Mouse (Mus musculus) CH12.LX (cell line): ENCODE data around the gene Olfr1360. TPM values are rescaled to one million over a fixed set of nuclear protein-coding genes. Genes with fewer than 3 reads are reported as not detected.

Experiments used
- DNase-seq: peaks from one replicate; pipeline ENCODE4 v3.0.0-alpha.2; 2013; ENCODE audit errors: extremely low read depth
- H3K27ac ChIP-seq: 2 replicates; pipeline ENCODE4 v1.5.1; 2012; ENCODE audit warnings: low read depth, mild to moderate bottlenecking, control low read depth, moderate library complexity; ENCODE audit not compliant: insufficient read depth
- H3K27me3 ChIP-seq: replicated peaks from 2 replicates; pipeline ENCODE3; 2012; ENCODE audit warnings: inconsistent platforms
- H3K36me3 ChIP-seq, 2 experiments: replicated peaks in 1 of 2; 2 replicates each; pipeline versions ENCODE3 to v1.6.1; 2012; ENCODE audit warnings: inconsistent platforms in 1 of 2, low read length in 1 of 2, mild to moderate bottlenecking in 1 of 2, mixed read lengths in 1 of 2, moderate library complexity in 1 of 2; ENCODE audit not compliant: control insufficient read depth in 1 of 2, insufficient read depth in 1 of 2
- H3K4me1 ChIP-seq, 2 experiments: 2 replicates each; pipeline ENCODE4 v1.6.1; 2012; ENCODE audit warnings: inconsistent platforms in 1 of 2, moderate library complexity in 1 of 2; ENCODE audit not compliant: insufficient read depth in 2 of 2, control insufficient read depth in 1 of 2
- H3K4me2 ChIP-seq: 2 replicates; pipeline ENCODE4 v1.6.1; 2012; ENCODE audit warnings: low read depth, mild to moderate bottlenecking, control low read depth; ENCODE audit not compliant: poor library complexity, insufficient read depth, severe bottlenecking
- H3K4me3 ChIP-seq, 3 experiments: fragments of 150-350 bp in 1 of 3; sonication (generic) in 1 of 3; replicated peaks in 1 of 3; 2 replicates each; pipeline versions ENCODE3 to v1.5.1; 2011 to 2012; ENCODE audit warnings: low read depth in 2 of 3, low read length in 2 of 3, mild to moderate bottlenecking in 2 of 3, moderate library complexity in 2 of 3, control low read depth in 1 of 3, improper control_type of control experiment in 1 of 3, inconsistent platforms in 1 of 3, mixed read lengths in 1 of 3; ENCODE audit not compliant: poor library complexity in 1 of 3
- H3K79me2 ChIP-seq: replicated peaks from 2 replicates; pipeline ENCODE4 v1.6.1; 2012; ENCODE audit warnings: mild to moderate bottlenecking, moderate library complexity; ENCODE audit not compliant: control insufficient read depth, poor library complexity, insufficient read depth, severe bottlenecking; ENCODE audit errors: extremely low read depth
- H3K9ac ChIP-seq: 2 replicates; pipeline ENCODE4 v1.6.1; 2012; ENCODE audit warnings: low read depth, mild to moderate bottlenecking, control low read depth, moderate library complexity; ENCODE audit not compliant: insufficient read depth
- H3K9me3 ChIP-seq: replicated peaks from 2 replicates; pipeline ENCODE3; 2012; ENCODE audit warnings: low read length, inconsistent platforms, mixed read lengths
- BHLHE40 ChIP-seq: IDR thresholded peaks from 2 replicates; pipeline ENCODE4 v1.6.1; 2011; ENCODE audit warnings: mild to moderate bottlenecking, low read depth, low read length, improper control_type of control experiment
- CHD1 ChIP-seq: IDR thresholded peaks from 2 replicates; pipeline ENCODE4 v1.6.1; 2012; ENCODE audit warnings: low read depth, low read length, improper control_type of control experiment, inconsistent platforms
- CHD2 ChIP-seq: IDR thresholded peaks from 2 replicates; pipeline ENCODE4 v1.6.1; 2011; ENCODE audit warnings: low read length, improper control_type of control experiment
- CTCF ChIP-seq, 2 experiments: IDR thresholded peaks in 1 of 2; conservative IDR thresholded peaks in 1 of 2; 2 replicates each; pipeline ENCODE4 v1.5.1; 2011 to 2012; ENCODE audit warnings: low read depth in 2 of 2, low read length in 2 of 2, improper control_type of control experiment in 1 of 2, inconsistent platforms in 1 of 2, mild to moderate bottlenecking in 1 of 2, moderate library complexity in 1 of 2
- E2F4 ChIP-seq: IDR thresholded peaks from 2 replicates; pipeline ENCODE4 v1.6.1; 2011; ENCODE audit warnings: low read depth, low read length, improper control_type of control experiment; ENCODE audit not compliant: insufficient replicate concordance
- EP300 ChIP-seq: IDR thresholded peaks from 2 replicates; pipeline ENCODE4 v1.6.1; 2011; ENCODE audit warnings: low read length, improper control_type of control experiment
- ETS1 ChIP-seq: conservative IDR thresholded peaks from 2 replicates; pipeline ENCODE4 v1.6.1; 2012; ENCODE audit warnings: low read depth, mild to moderate bottlenecking, inconsistent platforms, low read length, improper control_type of control experiment, moderate library complexity
- GABPA ChIP-seq: IDR thresholded peaks from 2 replicates; pipeline ENCODE4 v1.6.1; 2012; ENCODE audit warnings: low read depth, low read length, improper control_type of control experiment, inconsistent platforms; ENCODE audit not compliant: insufficient replicate concordance
- IRF4 ChIP-seq: IDR thresholded peaks from 2 replicates; pipeline ENCODE4 v1.6.1; 2014; ENCODE audit warnings: low read depth, mild to moderate bottlenecking, inconsistent platforms, low read length, improper control_type of control experiment
- JUN ChIP-seq: IDR thresholded peaks from 2 replicates; pipeline ENCODE4 v1.6.1; 2011; ENCODE audit warnings: low read depth, mild to moderate bottlenecking, low read length, improper control_type of control experiment, moderate library complexity; ENCODE audit not compliant: insufficient read depth
- MAX ChIP-seq: IDR thresholded peaks from 2 replicates; pipeline ENCODE4 v1.6.1; 2011; ENCODE audit warnings: low read length, improper control_type of control experiment
- MEF2A ChIP-seq: IDR thresholded peaks from 2 replicates; pipeline ENCODE4 v1.6.1; 2014; ENCODE audit warnings: low read depth, mild to moderate bottlenecking, inconsistent platforms, low read length, improper control_type of control experiment, borderline replicate concordance
- MXI1 ChIP-seq: IDR thresholded peaks from 2 replicates; pipeline ENCODE4 v1.6.1; 2011; ENCODE audit warnings: mild to moderate bottlenecking, low read depth, low read length, improper control_type of control experiment
- MYC ChIP-seq: IDR thresholded peaks from 2 replicates; pipeline ENCODE4 v1.6.1; 2011; ENCODE audit warnings: low read depth, mild to moderate bottlenecking, improper control_type of control experiment, low read length
- NELFE ChIP-seq: IDR thresholded peaks from 2 replicates; pipeline ENCODE4 v1.6.1; 2011; ENCODE audit warnings: low read depth, low read length, improper control_type of control experiment
- NRF1 ChIP-seq: IDR thresholded peaks from 2 replicates; pipeline ENCODE4 v1.6.1; 2014; ENCODE audit warnings: low read depth, mild to moderate bottlenecking, inconsistent platforms, low read length, improper control_type of control experiment, moderate library complexity
- PAX5 ChIP-seq: IDR thresholded peaks from 2 replicates; pipeline ENCODE4 v1.6.1; 2012; ENCODE audit warnings: low read length, inconsistent platforms, mixed read lengths
- POLR2A ChIP-seq: IDR thresholded peaks from 2 replicates; pipeline ENCODE4 v1.6.1; 2011; ENCODE audit warnings: low read depth, mild to moderate bottlenecking, improper control_type of control experiment, low read length
- POLR2AphosphoS2 ChIP-seq: IDR thresholded peaks from 2 replicates; pipeline ENCODE4 v1.6.1; 2011; ENCODE audit warnings: low read depth, low read length, improper control_type of control experiment
- RAD21 ChIP-seq: IDR thresholded peaks from 2 replicates; pipeline ENCODE4 v1.6.1; 2011; ENCODE audit warnings: low read depth, mild to moderate bottlenecking, low read length, improper control_type of control experiment, moderate library complexity
- SIN3A ChIP-seq: IDR thresholded peaks from 2 replicates; pipeline ENCODE4 v1.6.1; 2012; ENCODE audit warnings: low read length, improper control_type of control experiment, inconsistent platforms
- TBP ChIP-seq: conservative IDR thresholded peaks from 2 replicates; pipeline ENCODE4 v1.6.1; 2011; ENCODE audit warnings: low read depth, low read length, improper control_type of control experiment
- TCF12 ChIP-seq: IDR thresholded peaks from 2 replicates; pipeline ENCODE4 v1.6.1; 2014; ENCODE audit warnings: low read depth, mild to moderate bottlenecking, inconsistent platforms, low read length, improper control_type of control experiment
- UBTF ChIP-seq: IDR thresholded peaks from 2 replicates; pipeline ENCODE4 v1.6.1; 2012; ENCODE audit warnings: low read depth, mild to moderate bottlenecking, inconsistent platforms, low read length, improper control_type of control experiment, moderate library complexity
- USF1 ChIP-seq: IDR thresholded peaks from 2 replicates; pipeline ENCODE4 v1.6.1; 2014; ENCODE audit warnings: low read depth, mild to moderate bottlenecking, inconsistent platforms, low read length, improper control_type of control experiment
- USF2 ChIP-seq: conservative IDR thresholded peaks from 2 replicates; pipeline ENCODE4 v1.6.1; 2011; ENCODE audit warnings: low read depth, low read length, improper control_type of control experiment
- ZC3H11A ChIP-seq: IDR thresholded peaks from 2 replicates; pipeline ENCODE4 v1.6.1; 2012; ENCODE audit warnings: low read depth, mild to moderate bottlenecking, inconsistent platforms, low read length, improper control_type of control experiment
- ZKSCAN1 ChIP-seq: IDR thresholded peaks from 2 replicates; pipeline ENCODE4 v1.6.1; 2012; ENCODE audit warnings: low read depth, inconsistent platforms, low read length, improper control_type of control experiment, borderline replicate concordance
- ZMIZ1 ChIP-seq: IDR thresholded peaks from 2 replicates; pipeline ENCODE4 v1.6.1; 2012; ENCODE audit warnings: low read depth, mild to moderate bottlenecking, inconsistent platforms, low read length, improper control_type of control experiment
- ZNF384 ChIP-seq: IDR thresholded peaks from 2 replicates; pipeline ENCODE4 v1.6.1; 2012; ENCODE audit warnings: low read depth, low read length, improper control_type of control experiment, inconsistent platforms
- dilution Hi-C: fragments of 300-500 bp; cut with MboI; formaldehyde crosslinking; loops from 2 replicates; pipeline ENCODE4 v1.14.3; 2020; ENCODE audit warnings: low sequenced_read_pairs; ENCODE audit not compliant: extremely low pct_unique_long_range_greater_than_20kb, extremely low pct_ligation_motif_present
- in situ Hi-C: fragments of 300-500 bp; cut with MboI; formaldehyde crosslinking; loops from 3 replicates; pipeline ENCODE4 v1.14.3; 2019; ENCODE audit warnings: low sequenced_read_pairs, low pct_ligation_motif_present, low pct_unique_long_range_greater_than_20kb, mixed read lengths
- polyA plus RNA-seq: library from polyadenylated mRNA; unstranded; fragments of >175 nt; gene quantifications from 2 replicates; pipeline ENCODE4 v1.2.1, GENCODE M21; 2012; ENCODE audit warnings: low read depth; ENCODE audit not compliant: insufficient read length
- total RNA-seq, 2 experiments: library from RNA; depleted of rRNA; stranded (reverse); fragments of 300-350 nt in 1 of 2; fragments of >200 nt in 1 of 2; gene quantifications; 2 replicates each; pipeline ENCODE4 v1.2.3; 2012 to 2014

Olfr1360 gene
- total and polyA plus RNA-seq, 3 experiments = not detected

GRCm38 (mm10) chr13:21711698-21712097, 34.5 kb upstream of the Olfr1360 start:
- Histone ChIP-seq H3K9me3 (no peaks in the 10 kb centered on the region), H3K36me3 (no peaks in the 10 kb centered on the region), H3K27ac (no peak overlapping the region), H3K79me2 (no peaks in the 10 kb centered on the region), H3K4me3 (peak overlapping the region in 2 of 3 experiments; percentile 62 to 71)
- dilution Hi-C loops = no loop called here
- TF ChIP-seq SIN3A = no peak
- no peak for TF ChIP-seq POLR2AphosphoS2
- TF ChIP-seq MYC = no peak
- 0 out of 2 replicates have a peak, but pooled peaks have one; percentile 18 for TF ChIP-seq TBP
- no peak for TF ChIP-seq ETS1
- TF ChIP-seq, all 38 proteins: peak for 1
- DNase-seq = no peak
- H3K9ac ChIP-seq = peak overlapping the region; percentile 80
- peak overlapping the region; percentile 99 for H3K4me2 ChIP-seq
- in situ Hi-C loops = loop anchor here (25.0 kb wide), 2 partner anchors 226 to 324 kb away; partner anchors contain the start of gene Zfp184
- peaks cover 8 to 18% of the 10 kb centered on the region in 2 experiments; a peak in 3 of 4 replicates for H3K4me1 ChIP-seq
- peaks cover 3% of the 10 kb centered on the region for H3K27me3 ChIP-seq

DNA sequence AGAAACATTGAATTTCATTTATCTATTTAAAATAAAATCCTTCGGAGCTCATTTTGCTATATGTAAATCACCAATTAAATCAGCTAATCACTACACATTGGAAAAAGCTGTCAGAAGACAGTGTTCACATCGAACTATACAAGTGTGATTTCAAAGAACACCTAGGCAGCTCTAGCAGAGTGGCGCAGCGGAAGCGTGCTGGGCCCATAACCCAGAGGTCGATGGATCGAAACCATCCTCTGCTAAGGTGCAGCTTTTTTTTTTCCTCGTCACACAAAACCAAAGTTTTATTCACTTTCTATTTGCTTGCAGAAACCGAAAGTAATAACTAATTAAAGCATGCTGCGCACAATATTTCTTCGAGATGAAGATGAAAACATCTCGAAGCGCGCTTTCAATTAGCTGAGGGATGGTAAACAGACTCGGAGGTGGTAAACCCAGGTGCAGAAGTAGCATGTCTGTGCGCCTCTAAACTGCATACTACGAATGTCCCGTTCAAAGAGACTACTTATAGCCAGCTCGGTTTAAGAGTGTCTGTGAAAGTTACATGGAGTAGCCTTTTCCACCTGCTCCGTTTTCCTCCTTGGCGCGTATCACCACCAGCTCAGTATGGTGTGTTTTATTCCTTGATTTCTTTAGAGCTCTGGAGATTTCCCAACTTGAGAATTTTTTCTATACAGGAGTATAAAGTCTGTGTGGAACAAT, 33.8 kb upstream of the Olfr1360 start:
- Histone ChIP-seq H3K27ac (no peak overlapping the region; the same call in 1 of the 2 replicates), H3K4me2 (peak overlapping the region; percentile 99), H3K4me1 (peaks cover 8 to 20% of the 10 kb centered on the region in 2 experiments; a peak in 3 of 4 replicates), H3K36me3 (no peaks in the 10 kb centered on the region), H3K4me3 (peak overlapping the region; percentile 67 to 71 (median 70)), H3K27me3 (peaks cover 3% of the 10 kb centered on the region), H3K79me2 (no peaks in the 10 kb centered on the region), H3K9me3 (no peaks in the 10 kb centered on the region), H3K9ac (peak overlapping the region; percentile 80)
- DNase-seq = peak; percentile 78
- in situ Hi-C loops = loop anchor here (25.0 kb wide), 2 partner anchors 226 to 324 kb away; partner anchors contain the start of gene Zfp184
- dilution Hi-C loops = no loop called here
- TF ChIP-seq E2F4 (no peak; the same call in 1 of the 2 replicates), MAX (peak; percentile 33; the same call in 1 of the 2 replicates), RAD21 (no peak), TCF12 (no peak), SIN3A (no peak), JUN (no peak), IRF4 (peak; percentile 43; the same call in 1 of the 2 replicates), POLR2A (no peak), MYC (no peak), CHD2 (no peak), TBP (peak; percentile 99), UBTF (no peak), USF2 (no peak), ZMIZ1 (no peak), NRF1 (peak; percentile 66), NELFE (no peak), ETS1 (no peak), MXI1 (no peak), CHD1 (no peak), POLR2AphosphoS2 (no peak), CTCF (conservative IDR thresholded peaks at IDR 0.05 in 1 of 2, IDR thresholded peaks at IDR 0.05 in 1 of 2; ENCODE audit: low read depth in 2 of 2, low read length in 2 of 2) (no peak), ZNF384 (peak; percentile 8; the same call in 1 of the 2 replicates), GABPA (no peak), ZC3H11A (no peak), ZKSCAN1 (no peak), MEF2A (no peak), USF1 (no peak), EP300 (no peak), BHLHE40 (no peak), PAX5 (no peak)
